Mouse (Mus musculus): ENCODE data around the gene Dnajc24.

DNA sequence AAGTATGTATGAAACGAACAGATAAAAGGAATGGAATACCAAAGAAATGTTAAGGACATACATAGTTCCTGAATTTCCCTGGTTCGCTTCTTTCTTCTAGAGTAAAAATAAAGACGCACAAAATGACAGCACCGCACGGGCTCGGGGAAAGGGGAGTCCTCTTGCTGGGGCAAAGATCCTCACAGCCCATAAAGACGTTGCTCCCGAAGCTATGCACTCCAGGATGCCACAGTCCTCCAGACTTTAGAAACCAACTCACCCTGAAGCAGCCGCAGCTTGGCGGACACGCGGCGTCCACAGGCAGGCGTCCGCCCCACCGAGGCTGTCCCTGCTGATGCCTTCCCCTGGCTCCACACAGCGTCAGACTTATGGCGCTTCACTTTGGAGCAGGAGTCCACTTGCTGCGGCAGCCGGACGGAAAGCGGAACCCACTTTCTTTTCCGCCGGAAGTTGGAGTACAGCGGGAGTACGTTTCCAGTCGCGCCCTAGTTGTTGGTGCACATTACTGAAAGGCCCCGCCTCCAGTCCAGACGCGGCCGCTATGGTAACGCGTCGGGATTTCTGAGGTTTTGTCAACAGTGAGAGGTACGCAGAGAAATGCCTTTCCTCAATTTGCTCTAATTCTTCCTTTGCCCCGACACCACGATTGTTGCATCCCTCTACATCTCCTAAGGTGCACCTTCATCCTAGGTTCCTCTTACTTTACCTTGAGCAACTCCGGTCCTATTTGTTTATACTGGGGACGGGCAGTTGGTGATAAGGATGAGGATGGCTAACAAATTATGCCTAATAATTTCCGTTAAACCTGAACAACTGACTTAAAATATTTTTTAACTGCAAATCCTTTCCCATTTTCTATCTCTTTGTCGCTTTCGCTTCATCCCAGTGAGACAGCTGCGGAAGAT is at the start of gene Dnajc24:
- TF ChIP-seq POLR2A (IDR thresholded peaks at IDR 0.05; ENCODE audit: borderline replicate concordance, insufficient read depth, low read length): peak; percentile 76; the same call in 1 of the 2 replicates
- TF ChIP-seq CTCF (IDR thresholded peaks at IDR 0.05; ENCODE audit: borderline replicate concordance, insufficient read depth, low read depth, low read length): no peak

All from cerebellum, adult 2 months (tissue).